Mouse (Mus musculus) neural tube, embryonic 11.5 days (tissue): Measurements from ENCODE around the gene Galnt15. TPM values are rescaled to one million over a fixed set of nuclear protein-coding genes. Genes with fewer than 3 reads are reported as not detected.

ENCODE experiments used
- ATAC-seq: fragments of 200-750 bp; cut with Nextera tagmentation; 2 replicates; pipeline ENCODE4 v1.8.0; 2017; ENCODE audit warnings: moderate number of reproducible peaks, mild to moderate bottlenecking, moderate TSS enrichment, moderate library complexity; ENCODE audit not compliant: insufficient read depth, low FRiP score, low TSS enrichment
- DNase-seq: peaks from one replicate; pipeline ENCODE4 v3.0.0-alpha.2; 2015; ENCODE audit warnings: low spot score
- H3K27ac ChIP-seq: fragments of 300-500 bp; sonication (generic); 2 replicates; pipeline ENCODE4 v1.5.1; 2014; ENCODE audit warnings: low read depth, mild to moderate bottlenecking, low read length
- H3K27me3 ChIP-seq: fragments of 300-500 bp; sonication (generic); 2 replicates; pipeline ENCODE4 v1.6.1; 2014; ENCODE audit warnings: mild to moderate bottlenecking, low read length, mixed read lengths; ENCODE audit not compliant: control insufficient read depth, insufficient read depth
- H3K36me3 ChIP-seq: fragments of 300-500 bp; sonication (generic); 2 replicates; pipeline ENCODE4 v1.6.1; 2014; ENCODE audit warnings: mild to moderate bottlenecking, low read length, moderate library complexity, mixed read lengths; ENCODE audit not compliant: control insufficient read depth, insufficient read depth
- H3K4me1 ChIP-seq: fragments of 300-500 bp; sonication (generic); 2 replicates; pipeline ENCODE4 v1.6.1; 2014; ENCODE audit warnings: low read length, mixed read lengths; ENCODE audit not compliant: control insufficient read depth, insufficient read depth
- H3K4me2 ChIP-seq: fragments of 300-500 bp; sonication (generic); 2 replicates; pipeline ENCODE4 v1.6.1; 2014; ENCODE audit warnings: low read depth, mild to moderate bottlenecking, moderate library complexity
- H3K4me3 ChIP-seq: fragments of 300-500 bp; sonication (generic); 2 replicates; pipeline ENCODE4 v1.5.1; 2014; ENCODE audit warnings: low read depth, low read length
- H3K9ac ChIP-seq: fragments of 300-500 bp; sonication (generic); 2 replicates; pipeline ENCODE4 v1.6.1; 2014; ENCODE audit warnings: mild to moderate bottlenecking, low read length
- H3K9me3 ChIP-seq: fragments of 300-500 bp; sonication (generic); 2 replicates; pipeline ENCODE4 v1.6.1; 2016; ENCODE audit warnings: low read length; ENCODE audit not compliant: control insufficient read depth
- WGBS: fragments of 180-500 bp; shearing (Covaris S2); extraction: QIAGEN DNeasy Blood & Tissue Kit; methylation state at CpG from one replicate; pipeline ENCODE4 v1.1.7; 2014; 5-methylcytosine and 5-hydroxymethylcytosine counted together
- polyA plus RNA-seq: library from polyadenylated mRNA; unstranded; fragments of >200 nt; fragmentation: Nextera tagmentation; extraction: Ambion mirVana; gene quantifications from 2 replicates; pipeline ENCODE4 v1.2.1, GENCODE M21; 2014

Gene Galnt15
- polyA plus RNA-seq, 1 experiment from 2014 or later, result 0.11 TPM

DNA sequence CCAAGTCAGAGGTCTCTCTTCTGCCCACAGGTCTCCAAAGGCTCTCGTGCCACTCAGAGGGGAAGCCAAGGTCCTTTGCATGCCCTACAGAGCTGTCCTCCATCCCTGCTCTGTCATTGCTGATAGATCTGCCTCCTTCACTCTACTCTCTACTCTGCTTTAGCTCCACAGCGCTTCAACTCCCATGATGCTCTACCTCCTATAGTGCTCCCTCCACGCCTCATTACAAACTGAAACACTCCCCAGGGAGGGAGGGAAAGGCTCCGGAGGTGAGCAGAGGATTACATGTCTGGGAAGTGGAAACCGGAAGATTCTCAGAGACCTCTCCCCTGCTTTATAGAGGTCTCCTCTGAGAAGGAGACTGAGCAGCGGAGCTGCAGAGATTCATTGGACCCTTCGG, 1.6 kb upstream of the Galnt15 start:
- Histone ChIP-seq H3K4me2 (no peak overlapping the region), H3K4me1 (peaks cover 3% of the 10 kb centered on the region; the same call in 1 of the 2 replicates), H3K27ac (no peak overlapping the region), H3K36me3 (no peaks in the 10 kb centered on the region), H3K27me3 (no peaks in the 10 kb centered on the region), H3K4me3 (no peak overlapping the region), H3K9ac (no peak overlapping the region), H3K9me3 (no peaks in the 10 kb centered on the region)
- WGBS, result 44% methylated on average over 7 of the region's 7 CpGs
- ATAC-seq (no peak), DNase-seq (no peak)

DNA sequence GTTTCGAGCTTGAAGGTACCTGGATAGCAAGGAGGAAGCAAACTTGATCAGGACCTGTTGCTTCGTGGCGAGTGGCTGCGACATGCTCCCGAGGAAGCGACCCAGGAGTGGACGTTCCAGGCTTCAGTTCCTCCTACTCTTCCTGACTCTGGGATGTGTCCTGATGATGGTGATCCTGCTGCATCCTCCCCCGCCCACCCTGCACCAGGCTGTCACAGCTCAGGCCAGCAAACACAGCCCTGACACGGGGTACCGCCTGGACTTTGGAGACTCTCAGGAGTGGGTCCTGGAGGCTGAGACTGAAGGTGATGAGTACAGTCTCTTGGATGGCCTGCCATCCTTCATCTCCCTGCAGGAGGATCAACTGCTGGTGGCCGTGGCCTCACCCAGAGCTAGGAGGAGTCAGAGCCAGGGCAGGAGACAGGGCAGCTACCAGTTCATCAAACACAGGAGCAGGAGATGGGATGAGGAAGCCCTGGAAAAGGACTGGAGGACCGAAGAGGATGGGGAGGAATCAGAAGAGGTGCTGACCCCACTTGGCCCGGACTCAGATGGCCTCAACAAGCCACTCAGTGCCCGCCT, 713 bp downstream of the Galnt15 start:
- H3K27me3 ChIP-seq, result no peaks in the 10 kb centered on the region
- H3K9me3 ChIP-seq, result no peaks in the 10 kb centered on the region
- H3K36me3 ChIP-seq, result no peaks in the 10 kb centered on the region
- no peak overlapping the region for H3K4me3 ChIP-seq
- no peak overlapping the region for H3K9ac ChIP-seq
- H3K4me2 ChIP-seq, result no peak overlapping the region
- H3K4me1 ChIP-seq, result peaks cover 3% of the 10 kb centered on the region; the same call in 1 of the 2 replicates
- no peak for DNase-seq
- no peak for ATAC-seq
- H3K27ac ChIP-seq, result no peak overlapping the region
- 76% methylated on average over 14 of the region's 14 CpGs for WGBS

DNA sequence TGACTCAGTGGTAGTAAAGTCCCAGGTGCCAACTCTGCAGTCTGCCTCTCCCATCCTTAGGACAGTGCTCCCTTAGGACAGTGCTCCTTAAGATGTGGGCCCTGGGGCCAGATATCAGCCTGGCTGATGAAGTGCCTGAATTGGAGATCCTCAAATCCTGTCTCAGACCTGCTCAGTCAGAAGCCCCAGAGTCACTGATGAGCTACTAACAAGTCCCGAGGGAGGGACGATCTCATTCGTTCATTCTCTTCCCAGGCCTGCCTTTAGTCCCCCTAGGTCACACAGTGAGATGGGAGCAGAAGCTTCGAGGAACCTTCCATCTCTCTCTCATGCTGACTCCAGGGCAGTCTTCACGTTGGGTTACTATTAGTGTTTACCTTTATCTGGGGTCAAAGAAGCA, 1.3 kb downstream of the Galnt15 start:
- Histone ChIP-seq H3K9me3 (no peaks in the 10 kb centered on the region), H3K36me3 (no peaks in the 10 kb centered on the region), H3K27ac (no peak overlapping the region), H3K27me3 (no peaks in the 10 kb centered on the region), H3K4me2 (no peak overlapping the region), H3K4me3 (no peak overlapping the region), H3K9ac (no peak overlapping the region), H3K4me1 (peaks cover 3% of the 10 kb centered on the region; the same call in 1 of the 2 replicates)
- DNase-seq (no peak), ATAC-seq (no peak)
- WGBS, result 74% methylated on average over 5 of the region's 5 CpGs

DNA sequence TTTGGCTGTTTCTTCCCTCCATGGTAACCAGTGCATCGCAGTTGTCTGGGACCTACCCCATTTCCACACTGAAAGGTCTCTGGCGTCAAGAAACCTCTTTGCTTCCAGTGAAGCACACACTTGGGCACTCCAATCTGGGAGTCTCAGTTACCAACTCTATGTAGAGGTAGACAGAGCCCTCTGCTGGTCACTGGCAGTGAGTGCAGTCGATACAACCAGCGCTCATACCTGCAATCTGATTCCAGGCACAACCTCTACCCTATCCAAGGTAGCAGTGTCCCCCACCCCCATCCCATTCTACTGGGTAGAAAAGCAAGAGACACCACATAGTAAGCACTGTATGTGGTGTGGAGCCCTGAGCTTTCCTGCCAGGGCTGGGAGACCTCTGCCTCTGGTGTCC, 3.7 kb downstream of the Galnt15 start:
- ATAC-seq, result no peak
- Histone ChIP-seq H3K4me2 (no peak overlapping the region), H3K9ac (no peak overlapping the region), H3K36me3 (no peaks in the 10 kb centered on the region), H3K27me3 (no peaks in the 10 kb centered on the region), H3K4me3 (no peak overlapping the region), H3K27ac (no peak overlapping the region), H3K9me3 (no peaks in the 10 kb centered on the region), H3K4me1 (peaks cover 3% of the 10 kb centered on the region; the same call in 1 of the 2 replicates)
- DNase-seq, result peak; percentile 72
- 8% methylated on average over 4 of the region's 4 CpGs for WGBS

DNA sequence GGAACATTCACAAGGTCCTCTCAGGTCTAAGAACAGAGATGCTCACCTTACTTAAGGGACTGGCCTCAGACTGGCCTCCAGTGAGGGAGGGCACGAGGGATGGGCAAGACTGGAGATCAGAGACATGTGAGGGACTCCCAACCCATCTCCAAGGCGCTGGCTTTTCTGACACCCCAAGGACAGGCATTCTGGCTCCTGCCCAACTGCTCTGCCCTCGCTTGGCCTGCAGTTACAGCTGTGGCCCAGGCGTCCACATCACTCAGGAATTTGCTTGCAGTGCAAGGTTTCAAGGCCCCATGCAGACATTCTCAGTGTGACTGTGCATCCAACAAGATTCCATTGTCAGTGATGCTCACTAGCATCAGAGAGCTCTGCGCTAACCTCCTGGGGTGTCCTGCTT, 7.7 kb downstream of the Galnt15 start:
- Histone ChIP-seq H3K36me3 (no peaks in the 10 kb centered on the region), H3K4me3 (no peak overlapping the region), H3K4me1 (no peaks in the 10 kb centered on the region), H3K27ac (no peak overlapping the region), H3K4me2 (no peak overlapping the region), H3K27me3 (no peaks in the 10 kb centered on the region), H3K9ac (no peak overlapping the region), H3K9me3 (no peaks in the 10 kb centered on the region)
- ATAC-seq (no peak), DNase-seq (no peak)
- 81% methylated on average over 5 of the region's 5 CpGs for WGBS

GRCm38 (mm10) chr14:32037661-32038252, 9.0 kb downstream of the Galnt15 start:
- DNase-seq, result no peak
- no peak for ATAC-seq
- Histone ChIP-seq H3K36me3 (no peaks in the 10 kb centered on the region), H3K4me1 (no peaks in the 10 kb centered on the region), H3K27ac (no peak overlapping the region), H3K4me3 (no peak overlapping the region), H3K27me3 (no peaks in the 10 kb centered on the region), H3K9ac (no peak overlapping the region), H3K4me2 (no peak overlapping the region), H3K9me3 (no peaks in the 10 kb centered on the region)
- WGBS, result 86% methylated on average over 8 of the region's 8 CpGs

GRCm38 (mm10) chr14:32042108-32042507, 13.3 kb downstream of the Galnt15 start:
- H3K27ac ChIP-seq, result no peak overlapping the region
- no peak overlapping the region for H3K9ac ChIP-seq
- H3K27me3 ChIP-seq, result no peaks in the 10 kb centered on the region
- H3K9me3 ChIP-seq, result no peaks in the 10 kb centered on the region
- H3K4me1 ChIP-seq, result no peaks in the 10 kb centered on the region
- ATAC-seq (no peak), DNase-seq (no peak)
- WGBS, result 51% methylated on average over 5 of the region's 5 CpGs
- no peak overlapping the region for H3K4me2 ChIP-seq
- H3K4me3 ChIP-seq, result no peak overlapping the region
- H3K36me3 ChIP-seq, result no peaks in the 10 kb centered on the region

DNA sequence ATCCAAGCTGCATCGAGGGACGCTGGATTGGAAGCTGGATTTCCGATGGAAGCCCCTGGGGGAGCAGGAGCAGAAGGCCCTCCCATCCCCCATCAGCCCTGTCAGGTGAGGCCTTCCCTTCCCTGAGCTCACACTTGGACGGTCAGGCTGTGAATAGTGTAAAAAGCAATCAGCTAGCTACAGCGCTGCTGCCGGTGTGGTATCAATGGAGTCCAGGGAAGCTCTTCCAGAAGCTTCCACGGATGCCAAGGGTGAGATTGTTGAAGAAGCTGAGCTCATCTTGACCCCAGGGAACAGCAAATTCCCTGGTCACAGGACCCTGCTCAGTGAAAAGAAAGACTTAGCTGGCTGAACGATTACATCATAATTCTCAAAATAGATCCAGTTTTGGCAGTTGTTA, 17.6 kb downstream of the Galnt15 start:
- no peaks in the 10 kb centered on the region for H3K27me3 ChIP-seq
- no peak overlapping the region for H3K27ac ChIP-seq
- H3K4me2 ChIP-seq, result no peak overlapping the region
- no peak overlapping the region for H3K9ac ChIP-seq
- ATAC-seq (no peak), DNase-seq (no peak)
- no peaks in the 10 kb centered on the region for H3K9me3 ChIP-seq
- H3K4me1 ChIP-seq, result no peaks in the 10 kb centered on the region
- 87% methylated on average over 8 of the region's 8 CpGs for WGBS
- H3K36me3 ChIP-seq, result no peaks in the 10 kb centered on the region
- no peak overlapping the region for H3K4me3 ChIP-seq

- no peak overlapping the region for H3K4me2 ChIP-seq
- no peaks in the 10 kb centered on the region for H3K36me3 ChIP-seq
- no peaks in the 10 kb centered on the region for H3K9me3 ChIP-seq
- H3K4me3 ChIP-seq, result no peak overlapping the region
- H3K27me3 ChIP-seq, result no peaks in the 10 kb centered on the region
- DNase-seq (no peak), ATAC-seq (no peak)
- no peak overlapping the region for H3K9ac ChIP-seq
- no peaks in the 10 kb centered on the region for H3K4me1 ChIP-seq
- no peak overlapping the region for H3K27ac ChIP-seq
- WGBS, result 90% methylated on average over 6 of the region's 6 CpGs
Measured at GRCm38 (mm10) chr14:32050171-32050570, 21.4 kb downstream of the Galnt15 start.
